Mouse (Mus musculus) liver, embryonic 12.5 days (tissue): ENCODE data around the gene Dennd6b. TPM values are rescaled to one million over a fixed set of nuclear protein-coding genes. Genes with fewer than 3 reads are reported as not detected.

Experiments used
- ATAC-seq: fragments of 200-750 bp; cut with Nextera tagmentation; 2 replicates; pipeline ENCODE4 v1.8.0; 2017; ENCODE audit warnings: moderate number of reproducible peaks, mild to moderate bottlenecking, moderate library complexity
- H3K27ac ChIP-seq: fragments of 300-500 bp; sonication (generic); 2 replicates; pipeline ENCODE4 v1.5.1; 2016; ENCODE audit warnings: mild to moderate bottlenecking
- H3K27me3 ChIP-seq: fragments of 300-500 bp; sonication (generic); replicated peaks from 2 replicates; pipeline ENCODE4 v1.6.1; 2016; ENCODE audit warnings: mild to moderate bottlenecking, moderate library complexity
- H3K36me3 ChIP-seq: fragments of 300-500 bp; sonication (generic); 2 replicates; pipeline ENCODE4 v1.6.1; 2016; ENCODE audit warnings: mild to moderate bottlenecking, moderate library complexity
- H3K4me1 ChIP-seq: fragments of 300-500 bp; sonication (generic); 2 replicates; pipeline ENCODE4 v1.6.1; 2016
- H3K4me2 ChIP-seq: fragments of 300-500 bp; sonication (generic); 2 replicates; pipeline ENCODE4 v1.6.1; 2016; ENCODE audit warnings: mild to moderate bottlenecking, moderate library complexity
- H3K4me3 ChIP-seq: fragments of 300-500 bp; sonication (generic); 2 replicates; pipeline ENCODE4 v1.5.1; 2016; ENCODE audit warnings: mild to moderate bottlenecking, moderate library complexity
- H3K9ac ChIP-seq: fragments of 300-500 bp; sonication (generic); 2 replicates; pipeline ENCODE4 v1.6.1; 2016; ENCODE audit warnings: mild to moderate bottlenecking, moderate library complexity
- H3K9me3 ChIP-seq: fragments of 300-500 bp; sonication (generic); replicated peaks from 2 replicates; pipeline ENCODE4 v1.6.1; 2016; ENCODE audit warnings: mild to moderate bottlenecking, moderate library complexity
- WGBS: fragments of 180-500 bp; shearing (Covaris S2); methylation state at CpG from one replicate; pipeline ENCODE4 v1.1.7; 2016; ENCODE audit not compliant: insufficient replicate concordance; 5-methylcytosine and 5-hydroxymethylcytosine counted together
- polyA plus RNA-seq: library from polyadenylated mRNA; unstranded; fragments of >200 nt; fragmentation: Nextera tagmentation; extraction: Ambion mirVana; gene quantifications from 2 replicates; pipeline ENCODE4 v1.2.1, GENCODE M21; 2016

Gene Dennd6b
- polyA plus RNA-seq, 1 experiment from 2014 or later: 5.3 TPM

DNA sequence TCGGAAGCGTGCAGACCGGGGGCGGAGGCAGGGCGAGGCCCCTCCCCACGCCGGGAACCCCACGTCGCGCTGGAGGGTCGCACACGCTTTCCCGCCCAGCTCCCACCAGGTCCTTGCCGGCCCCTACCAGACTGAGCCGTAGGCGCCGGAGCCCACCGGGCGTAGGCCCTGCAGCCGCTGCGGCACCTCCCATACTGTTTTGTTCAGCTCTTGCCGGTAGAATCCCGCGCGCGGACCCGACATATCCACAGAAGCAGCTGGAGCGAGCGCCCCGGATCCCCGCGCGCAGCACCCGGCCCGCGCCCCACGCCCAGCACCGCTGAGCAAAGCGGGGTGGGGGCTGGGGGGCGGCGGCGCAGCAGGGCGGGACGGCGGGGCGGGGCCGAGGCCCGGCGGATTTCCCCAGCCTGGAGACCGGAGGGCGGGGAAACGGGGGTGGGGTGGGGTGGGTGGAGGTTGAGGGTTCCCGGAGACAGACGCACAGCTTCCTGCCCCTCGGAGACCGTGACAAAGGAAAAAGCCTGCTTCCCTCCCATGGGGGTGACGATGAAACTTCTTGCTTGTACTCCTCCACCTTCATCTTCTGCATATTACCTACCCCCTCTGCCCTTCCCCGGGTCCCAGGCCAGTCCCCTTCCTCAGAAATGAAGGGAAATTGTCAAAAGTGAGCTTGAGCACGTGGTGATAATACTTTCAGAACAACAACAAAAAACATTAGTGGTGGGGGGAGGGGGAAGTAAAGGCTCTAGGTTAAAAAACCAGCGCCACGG lies 46.8 kb downstream of the Dennd6b start, which contains the start of gene Mapk11:
Gene Mapk11 (minus strand): TSS at position 358 of the 770 bp plus-strand sequence.
- no peaks in the 10 kb centered on the region for H3K9me3 ChIP-seq
- H3K4me3 ChIP-seq: peak within 1 kb of the TSS; percentile 64
- 1% methylated on average over 58 of the region's 61 CpGs for WGBS
- H3K36me3 ChIP-seq: peaks cover 2% of the 10 kb centered on the region; the same call in 1 of the 2 replicates
- H3K27me3 ChIP-seq: peaks cover 71% of the 10 kb centered on the region
- peak within 1 kb of the TSS; percentile 87 for H3K4me2 ChIP-seq
- peaks cover 22% of the 10 kb centered on the region for H3K4me1 ChIP-seq
- ATAC-seq: peak; percentile 45; the same call in 1 of the 2 replicates
- H3K27ac ChIP-seq: no peak within 1 kb of the TSS
- H3K9ac ChIP-seq: peak within 1 kb of the TSS; percentile 48; the same call in 1 of the 2 replicates

DNA sequence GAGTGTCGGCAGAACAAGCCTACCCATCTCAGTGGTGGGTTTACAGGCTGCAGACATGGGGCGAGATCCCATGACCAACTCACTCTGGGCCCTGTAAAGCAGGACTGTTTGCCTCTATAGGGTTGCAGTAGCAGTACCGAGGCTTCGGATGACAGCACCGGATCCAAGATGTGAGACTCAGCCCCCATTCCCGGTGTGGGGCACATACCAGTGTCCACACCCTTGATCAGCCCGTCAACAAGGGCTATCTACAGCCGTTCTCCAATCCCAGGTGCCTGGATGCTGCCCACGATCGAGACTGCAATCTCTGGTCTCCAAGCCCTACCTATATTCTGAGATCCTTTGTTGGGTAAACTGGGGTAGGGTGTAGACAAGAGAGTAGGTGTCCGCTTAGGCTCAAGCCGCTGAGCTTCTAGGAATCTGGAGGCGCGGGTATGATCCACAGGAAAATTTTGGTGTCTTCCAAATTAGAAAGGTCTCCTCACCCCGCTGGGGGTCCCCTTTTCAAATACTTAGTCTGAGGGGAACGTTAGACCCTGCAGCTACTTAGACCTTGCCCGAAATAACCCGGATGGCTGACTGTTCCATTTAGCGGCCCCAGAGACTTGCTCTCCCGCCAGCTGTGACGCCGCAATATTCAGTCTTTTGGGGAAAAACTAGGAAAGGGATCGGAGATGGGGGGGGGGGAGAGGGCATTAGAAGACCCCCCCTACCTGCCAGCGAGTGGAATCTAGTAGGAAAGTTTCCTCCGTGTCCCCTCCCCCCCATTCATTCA lies 47.6 kb downstream of the Dennd6b start:
- ATAC-seq: no peak
- H3K4me3 ChIP-seq: peak overlapping the region; percentile 64
- H3K27me3 ChIP-seq: peaks cover 78% of the 10 kb centered on the region
- WGBS: 8% methylated on average over 25 of the region's 25 CpGs
- H3K9me3 ChIP-seq: no peaks in the 10 kb centered on the region
- H3K4me1 ChIP-seq: peaks cover 22% of the 10 kb centered on the region
- H3K27ac ChIP-seq: no peak overlapping the region
- peak overlapping the region; percentile 87 for H3K4me2 ChIP-seq
- peak overlapping the region; percentile 48; the same call in 1 of the 2 replicates for H3K9ac ChIP-seq
- no peaks in the 10 kb centered on the region; the same call in 1 of the 2 replicates for H3K36me3 ChIP-seq

DNA sequence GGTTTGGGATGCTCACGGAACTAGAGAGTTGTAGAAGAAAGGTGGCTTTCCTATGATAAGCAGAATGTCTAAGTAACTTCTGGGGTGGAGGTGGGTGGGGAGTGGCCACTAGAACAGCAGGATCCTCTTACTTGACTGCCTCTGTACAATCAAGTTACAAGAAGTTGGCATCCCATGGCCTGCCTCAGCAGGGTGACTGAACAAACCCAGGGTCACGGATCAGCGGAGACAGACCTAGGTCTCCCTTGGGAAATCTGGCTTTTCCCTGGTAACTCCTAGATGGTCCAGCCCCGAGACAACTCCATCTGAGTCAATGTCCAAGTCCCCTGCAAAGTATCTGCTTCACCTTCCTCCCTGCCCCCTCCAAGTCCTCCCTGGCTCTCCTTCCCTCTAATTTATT lies 48.4 kb downstream of the Dennd6b start:
- peaks cover 22% of the 10 kb centered on the region for H3K4me1 ChIP-seq
- H3K9ac ChIP-seq: no peak overlapping the region
- ATAC-seq: no peak
- H3K27ac ChIP-seq: no peak overlapping the region
- H3K27me3 ChIP-seq: peaks cover 86% of the 10 kb centered on the region
- no peaks in the 10 kb centered on the region for H3K36me3 ChIP-seq
- 50% methylated on average over 4 of the region's 4 CpGs for WGBS
- H3K9me3 ChIP-seq: no peaks in the 10 kb centered on the region
- no peak overlapping the region for H3K4me3 ChIP-seq
- H3K4me2 ChIP-seq: no peak overlapping the region

DNA sequence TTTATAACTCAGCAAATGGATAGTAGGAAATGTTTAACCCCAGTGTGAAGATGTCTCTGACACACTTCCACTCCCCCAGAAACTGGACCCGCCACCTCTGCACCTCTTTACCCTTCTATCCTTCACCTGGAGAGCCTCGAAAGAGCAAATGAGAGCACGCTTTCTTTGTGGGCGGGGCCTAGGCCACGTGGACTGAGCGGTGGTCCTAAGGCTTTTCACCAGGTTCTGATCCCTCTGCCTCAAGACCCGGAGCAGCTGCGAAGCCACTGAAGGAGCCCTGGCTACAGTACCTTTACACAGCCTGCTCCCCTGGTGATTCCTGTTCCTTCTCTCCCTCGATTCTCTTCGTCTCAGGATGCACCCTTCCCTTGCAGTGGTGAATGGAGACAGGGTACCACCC lies 48.8 kb downstream of the Dennd6b start:
- Histone ChIP-seq H3K4me3 (no peak overlapping the region), H3K36me3 (no peaks in the 10 kb centered on the region), H3K4me1 (peaks cover 22% of the 10 kb centered on the region), H3K9ac (no peak overlapping the region), H3K4me2 (no peak overlapping the region), H3K27ac (no peak overlapping the region), H3K27me3 (peaks cover 91% of the 10 kb centered on the region), H3K9me3 (no peaks in the 10 kb centered on the region)
- ATAC-seq: no peak
- 21% methylated on average over 10 of the region's 10 CpGs for WGBS

DNA sequence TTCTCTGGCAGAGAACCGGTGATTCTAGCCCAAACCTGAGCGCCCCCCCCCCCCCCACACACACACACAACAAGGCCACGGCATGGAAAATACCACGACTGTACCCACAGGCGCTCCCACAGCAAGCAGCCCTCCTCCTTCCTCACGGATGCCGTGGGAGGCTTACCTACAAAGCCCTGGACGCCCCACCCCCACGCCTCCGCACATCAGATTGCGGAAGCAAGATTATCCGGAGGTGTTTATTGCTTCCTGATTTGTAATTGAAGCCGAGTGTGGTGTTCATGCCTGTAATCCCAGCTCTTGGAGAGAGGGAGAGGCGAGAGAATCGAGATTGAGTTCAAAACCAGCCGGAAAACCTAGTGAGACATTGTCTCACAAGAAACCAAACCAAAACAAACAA lies 49.3 kb downstream of the Dennd6b start:
- no peak for ATAC-seq
- H3K36me3 ChIP-seq: no peaks in the 10 kb centered on the region
- H3K27ac ChIP-seq: no peak overlapping the region
- H3K4me3 ChIP-seq: 0 out of 2 replicates have a peak overlapping the region, but pooled peaks have one; percentile 18
- H3K9ac ChIP-seq: 0 out of 2 replicates have a peak overlapping the region, but pooled peaks have one; percentile 2
- peak overlapping the region; percentile 50 for H3K4me2 ChIP-seq
- H3K9me3 ChIP-seq: no peaks in the 10 kb centered on the region
- H3K4me1 ChIP-seq: peaks cover 22% of the 10 kb centered on the region
- H3K27me3 ChIP-seq: peaks cover 91% of the 10 kb centered on the region
- WGBS: 8% methylated on average over 15 of the region's 16 CpGs

DNA sequence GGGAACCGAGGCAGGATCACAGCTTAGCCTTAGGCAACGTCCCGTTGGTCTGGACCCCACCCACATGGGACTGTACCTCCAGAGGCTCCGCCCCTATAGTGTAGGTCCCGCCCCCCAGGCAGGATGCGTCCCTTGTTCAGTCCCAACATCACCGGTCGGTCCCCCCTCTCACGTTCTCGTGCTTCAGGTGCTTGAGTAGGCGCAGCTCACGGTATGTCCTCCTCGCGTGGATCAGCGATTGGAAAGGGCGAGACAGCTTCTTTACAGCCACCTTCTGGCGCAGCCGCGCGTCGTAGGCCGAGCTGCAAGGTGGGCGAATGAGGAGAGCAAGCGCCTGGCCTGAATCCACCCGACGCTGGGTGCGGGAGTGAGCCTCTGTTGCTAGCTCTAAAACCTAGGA lies 49.8 kb downstream of the Dennd6b start:
- peaks cover 22% of the 10 kb centered on the region for H3K4me1 ChIP-seq
- H3K36me3 ChIP-seq: no peaks in the 10 kb centered on the region
- no peak overlapping the region for H3K27ac ChIP-seq
- H3K9ac ChIP-seq: 0 out of 2 replicates have a peak overlapping the region, but pooled peaks have one; percentile 2
- H3K4me3 ChIP-seq: peak overlapping the region; percentile 18
- 0 out of 2 replicates have a peak, but pooled peaks have one; percentile 22 for ATAC-seq
- peak overlapping the region; percentile 50 for H3K4me2 ChIP-seq
- 5% methylated on average over 27 of the region's 27 CpGs for WGBS
- peaks cover 95% of the 10 kb centered on the region for H3K27me3 ChIP-seq
- H3K9me3 ChIP-seq: no peaks in the 10 kb centered on the region

DNA sequence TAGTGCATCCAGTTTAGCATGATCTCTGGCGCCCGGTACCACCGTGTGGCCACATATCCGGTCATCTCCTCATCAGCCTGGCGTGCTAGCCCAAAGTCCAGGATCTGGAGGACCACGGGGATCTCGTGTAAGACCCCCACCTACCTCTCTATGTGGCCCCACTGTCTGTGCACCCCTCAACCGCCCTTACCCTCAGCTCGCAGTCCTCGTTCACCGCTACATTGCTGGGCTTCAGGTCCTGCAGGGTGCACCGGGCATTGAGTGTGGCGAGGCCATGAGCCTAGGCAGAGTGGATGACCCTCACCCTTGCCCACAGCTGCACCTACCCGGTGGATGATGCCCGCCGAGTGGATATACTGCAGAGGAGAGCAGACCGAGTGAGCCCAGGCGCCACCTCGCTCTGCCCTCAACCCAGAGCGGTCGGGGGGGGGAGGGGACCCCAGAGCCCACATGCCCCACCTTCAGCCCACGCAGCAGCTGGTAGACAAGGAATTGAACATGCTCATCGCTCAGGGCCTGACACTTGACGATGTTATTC lies 50.4 kb downstream of the Dennd6b start:
- Histone ChIP-seq H3K4me2 (peak overlapping the region; percentile 50; the same call in 1 of the 2 replicates), H3K36me3 (no peaks in the 10 kb centered on the region)
- ATAC-seq: no peak

DNA sequence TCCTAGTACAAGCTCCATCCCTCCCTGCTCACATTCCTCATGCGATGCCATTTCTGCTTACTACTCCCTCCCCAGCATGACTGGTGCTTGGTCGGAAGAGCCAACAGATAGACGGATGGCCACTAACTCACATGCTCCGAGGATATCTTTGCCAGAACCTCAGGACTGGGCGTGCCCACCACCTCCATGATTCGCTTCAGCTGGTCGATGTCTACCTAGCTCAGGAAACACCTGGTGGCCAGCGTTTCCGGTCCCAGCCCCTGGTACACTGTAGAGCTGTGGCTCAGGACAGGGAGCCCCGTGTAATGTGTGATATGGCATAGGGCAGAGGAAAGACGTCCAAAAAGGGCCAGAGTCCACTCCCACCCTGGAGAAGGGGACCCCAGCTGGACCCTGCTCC lies 51.3 kb downstream of the Dennd6b start:
- ATAC-seq: no peak
- 55% methylated on average over 11 of the region's 11 CpGs for WGBS
- Histone ChIP-seq H3K4me3 (no peak overlapping the region), H3K27ac (no peak overlapping the region), H3K9ac (no peak overlapping the region), H3K36me3 (no peaks in the 10 kb centered on the region), H3K4me2 (no peak overlapping the region), H3K4me1 (peaks cover 28% of the 10 kb centered on the region), H3K27me3 (peaks cover 100% of the 10 kb centered on the region), H3K9me3 (no peaks in the 10 kb centered on the region)

More for the DNA sequence above, 50.4 kb downstream of the Dennd6b start:
- Histone ChIP-seq H3K9me3 (no peaks in the 10 kb centered on the region), H3K4me1 (peaks cover 23% of the 10 kb centered on the region), H3K27ac (no peak overlapping the region), H3K27me3 (peaks cover 100% of the 10 kb centered on the region), H3K4me3 (no peak overlapping the region), H3K9ac (no peak overlapping the region)
- WGBS: 58% methylated on average over 24 of the region's 24 CpGs

DNA sequence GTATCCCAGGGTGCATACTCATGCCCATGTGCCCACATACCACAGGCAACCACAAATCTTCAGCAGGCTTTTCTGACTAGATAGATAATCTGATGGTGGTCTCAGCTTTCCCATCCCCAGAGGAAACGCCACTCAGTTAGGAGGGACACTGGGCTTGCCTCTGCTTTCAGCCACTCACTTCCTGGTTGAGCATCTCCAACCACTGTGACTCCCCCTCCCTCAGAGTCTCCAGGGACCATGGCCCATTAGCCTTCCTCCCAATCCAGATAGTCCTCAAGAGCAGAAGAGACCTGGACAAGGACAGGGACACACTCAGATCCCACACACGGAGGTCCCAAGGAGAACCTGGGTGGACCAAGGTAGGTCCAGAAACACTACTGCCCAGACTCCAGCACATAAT lies 53.2 kb downstream of the Dennd6b start:
- H3K9ac ChIP-seq: no peak overlapping the region
- no peak overlapping the region for H3K4me2 ChIP-seq
- H3K36me3 ChIP-seq: no peaks in the 10 kb centered on the region
- no peak for ATAC-seq
- 35% methylated on average over 2 of the region's 2 CpGs for WGBS
- H3K27ac ChIP-seq: no peak overlapping the region
- H3K4me1 ChIP-seq: peaks cover 16% of the 10 kb centered on the region
- peaks cover 100% of the 10 kb centered on the region for H3K27me3 ChIP-seq
- no peaks in the 10 kb centered on the region for H3K9me3 ChIP-seq
- no peak overlapping the region for H3K4me3 ChIP-seq

DNA sequence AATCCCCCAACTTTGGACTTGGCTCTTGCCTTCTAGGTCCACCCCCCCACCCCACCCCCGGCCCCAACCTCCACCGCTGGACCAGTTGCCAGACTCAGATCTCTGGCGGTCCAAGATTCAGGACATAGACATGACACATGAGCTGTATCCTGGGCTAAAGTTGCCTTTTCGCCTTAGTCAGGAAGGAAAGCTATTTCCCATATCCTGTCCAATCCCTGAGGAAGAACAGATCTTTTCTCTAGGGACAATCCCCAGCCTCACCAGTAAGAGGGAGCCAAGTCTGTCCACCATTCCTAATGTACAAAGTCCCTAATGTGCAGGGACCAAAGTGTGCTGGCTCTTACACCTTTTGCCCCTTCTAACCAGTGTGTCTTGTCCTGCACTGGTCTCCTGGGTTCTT lies 54.4 kb downstream of the Dennd6b start:
- peaks cover 13% of the 10 kb centered on the region for H3K4me1 ChIP-seq

DNA sequence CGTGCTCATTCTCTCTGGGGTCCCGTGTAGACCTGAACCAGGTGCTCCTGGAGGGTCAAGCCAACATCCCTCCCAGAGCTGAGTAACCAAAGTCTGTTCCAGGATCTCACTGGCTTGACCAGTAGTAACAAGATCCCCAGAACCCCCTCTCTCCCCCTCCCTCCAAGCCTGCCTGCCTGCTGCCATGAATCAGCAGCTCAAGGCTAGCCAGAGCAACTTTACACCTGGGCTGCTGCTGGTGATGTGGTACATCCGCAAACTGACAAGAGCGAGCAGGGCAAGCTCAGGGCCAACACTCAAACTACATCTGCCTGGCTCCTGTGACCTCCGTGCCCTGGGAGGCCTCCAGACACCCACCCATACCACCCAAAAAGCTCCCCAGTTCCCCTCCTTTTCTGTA lies 54.9 kb downstream of the Dennd6b start:
- H3K27me3 ChIP-seq: peaks cover 100% of the 10 kb centered on the region
- H3K27ac ChIP-seq: no peak overlapping the region
- H3K4me3 ChIP-seq: no peak overlapping the region
- no peaks in the 10 kb centered on the region for H3K9me3 ChIP-seq
- no peak for ATAC-seq
- no peak overlapping the region for H3K9ac ChIP-seq
- no peaks in the 10 kb centered on the region for H3K36me3 ChIP-seq
- WGBS: 24% methylated on average over 5 of the region's 5 CpGs
- no peak overlapping the region for H3K4me2 ChIP-seq
- H3K4me1 ChIP-seq: peaks cover 9% of the 10 kb centered on the region

More for the DNA sequence above, 54.4 kb downstream of the Dennd6b start:
- H3K4me3 ChIP-seq: no peak overlapping the region
- 55% methylated on average over 4 of the region's 4 CpGs for WGBS
- no peak overlapping the region for H3K4me2 ChIP-seq
- H3K9ac ChIP-seq: no peak overlapping the region
- no peak overlapping the region for H3K27ac ChIP-seq
- ATAC-seq: no peak
- peaks cover 100% of the 10 kb centered on the region for H3K27me3 ChIP-seq
- no peaks in the 10 kb centered on the region for H3K9me3 ChIP-seq
- H3K36me3 ChIP-seq: no peaks in the 10 kb centered on the region
